Mouse (Mus musculus): ENCODE data around the gene Tubb4b.

GRCm38 (mm10) chr2:25243342-25243741 lies 18.8 kb upstream of the Tubb4b start:
- no peak for TF ChIP-seq CTCF (IDR thresholded peaks at IDR 0.05; ENCODE audit: borderline replicate concordance, extremely low read depth, insufficient read depth, insufficient read length)
- TF ChIP-seq POLR2A (IDR thresholded peaks at IDR 0.05; ENCODE audit: borderline replicate concordance, extremely low read depth, insufficient read depth, insufficient read length, poor library complexity, severe bottlenecking) = no peak
